8 mouse cellular contexts compared by ENCODE assay signal in the genomic region with DNA sequence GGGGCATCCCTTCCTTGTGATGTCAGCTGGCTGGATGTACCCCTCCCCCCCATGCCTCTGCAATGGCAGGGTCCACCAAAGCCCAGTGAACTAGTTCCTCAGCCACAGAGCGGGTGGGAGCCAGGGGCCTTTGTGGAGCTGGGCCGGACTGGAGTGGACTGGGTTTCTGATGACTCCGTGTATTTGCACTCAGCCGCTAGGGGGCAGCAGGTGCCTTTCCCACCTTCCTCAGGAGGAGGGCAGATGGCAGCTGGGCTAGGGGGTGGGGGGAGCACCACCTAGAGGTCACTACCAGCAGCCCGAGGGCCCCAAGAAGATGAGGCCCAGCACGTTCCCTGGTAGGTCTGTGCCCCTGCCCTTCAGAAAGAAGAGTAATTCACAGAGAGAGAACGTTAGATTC. TPM values are rescaled to one million over a fixed set of nuclear protein-coding genes. Genes with fewer than 3 reads are reported as not detected.
A peak's percentile ranks its signal among the peaks of the same experiment; 100 is the strongest.
DNase-seq lines count a peak whose midpoint lies in the region; ATAC-seq and TF ChIP-seq lines count a peak whose summit lies in the region.

No protein-coding gene starts in this region.

- H3K27me3 ChIP-seq in Patski = no peaks in the 10 kb centered on the region
- peaks cover 6% of the 10 kb centered on the region; the same call in 1 of the 2 replicates for H3K27me3 ChIP-seq in hindbrain, embryonic 12.5 days

- H3K9ac ChIP-seq in hindbrain, embryonic 12.5 days = peak overlapping the region; percentile 38; the same call in 1 of the 2 replicates

- no peaks in the 10 kb centered on the region for H3K9me3 ChIP-seq in hindbrain, embryonic 12.5 days (replicated peaks)

- H3K4me2 ChIP-seq in hindbrain, embryonic 12.5 days (replicated peaks) = no peak overlapping the region

- in situ Hi-C loops in Patski (cut with MboI; ENCODE audit: low pct_unique_long_range_greater_than_20kb) = loop anchor here (5.0 kb wide), 2 partner anchors 101 to 146 kb away; no protein-coding TSS in a partner anchor

- POLR2A ChIA-PET in Patski (lab: Charles Lee) = interaction anchor here (0.6 kb wide), 1 partner anchor 213 kb away, joined by 3 read pairs; no protein-coding TSS in a partner anchor

- no peak overlapping the region for H3K27ac ChIP-seq in hindbrain, embryonic 12.5 days

- WGBS in hindbrain, embryonic 12.5 days = 2% methylated on average over 7 of the region's 7 CpGs

- H3K36me3 ChIP-seq in hindbrain, embryonic 12.5 days = no peaks in the 10 kb centered on the region

- peak; percentile 31 for ATAC-seq in Patski
- ATAC-seq in hindbrain, embryonic 12.5 days (ENCODE audit: low FRiP score) = peak; percentile 46

- no peak overlapping the region for H3K4me3 ChIP-seq in hindbrain, embryonic 12.5 days

- peak; percentile 22 for DNase-seq in Patski (ENCODE audit: low read depth, low spot score)
- peak; percentile 74 for DNase-seq in cerebellum, adult 8-10 months
- peak; percentile 80 for DNase-seq in forelimb bud, embryonic 11.5 days (ENCODE audit: low read depth, low spot score)
- DNase-seq in layer of hippocampus, postnatal 14 days (ENCODE audit: low spot score in 2 of 2) = peak; percentile 75 to 78
- peak; percentile 89 for DNase-seq in lung, postnatal 14 days
- DNase-seq in right cerebral cortex, adult 2 months (ENCODE audit: low spot score in 2 of 2) = peak; percentile 81 to 83
- peak; percentile 55 for DNase-seq in urinary bladder, adult 2 months (ENCODE audit: low spot score)

- peaks cover 43% of the 10 kb centered on the region for H3K4me1 ChIP-seq in hindbrain, embryonic 12.5 days

- no peak for TF ChIP-seq CTCF in Patski (IDR thresholded peaks at IDR 0.05)

- CTCF ChIA-PET in Patski (lab: Charles Lee) = interaction anchor here (0.9 to 3.2 kb wide), 15 partner anchors 12 to 163 kb away, joined by 3 to 19 read pairs (median 4); partner anchors contain the start of genes Fam222a, Mmab and Mvk

RNA-seq across cellular contexts. Expression of gene Mvk, which starts 17.2 kb away (rescaled TPM):
- 28.4 TPM for polyA plus RNA-seq in Patski (2021)
- polyA plus RNA-seq in hindbrain, embryonic 12.5 days (2016; fragmentation: Nextera tagmentation; extraction: Ambion mirVana) = 50.6 and 51.2 TPM in 2 replicates
- total RNA-seq in layer of hippocampus, postnatal 14 days (2021) = 10 to 100 TPM; 40.5 to 48.2 TPM
- 26.6 and 30.2 TPM in 2 replicates for polyA plus RNA-seq in urinary bladder, adult 2 months (2012; rRNA removed)

RNA-seq across cellular contexts. Expression of gene Mmab, which starts 17.4 kb away (rescaled TPM):
- polyA plus RNA-seq in Patski (2021) = 37.0 TPM
- polyA plus RNA-seq in hindbrain, embryonic 12.5 days (2016; fragmentation: Nextera tagmentation; extraction: Ambion mirVana) = 27.3 and 31.5 TPM in 2 replicates
- total RNA-seq in layer of hippocampus, postnatal 14 days (2021) = 10 to 100 TPM; 19.6 to 21.9 TPM
- 17.0 and 17.4 TPM in 2 replicates for polyA plus RNA-seq in urinary bladder, adult 2 months (2012; rRNA removed)

Comparison
In these comparisons a context has a peak if more than half of its experiments do, and no peak if none do; other contexts are left out.
1. DNase-seq: peak in every context shown above with its lines; median percentile 89 in lung, postnatal 14 days; 82 in right cerebral cortex, adult 2 months; 80 in forelimb bud, embryonic 11.5 days; 76 in layer of hippocampus, postnatal 14 days; 74 in cerebellum, adult 8-10 months; 55 in urinary bladder, adult 2 months; 22 in Patski.